ENCODE assay signal across 18 mouse cellular contexts in the genomic region with DNA sequence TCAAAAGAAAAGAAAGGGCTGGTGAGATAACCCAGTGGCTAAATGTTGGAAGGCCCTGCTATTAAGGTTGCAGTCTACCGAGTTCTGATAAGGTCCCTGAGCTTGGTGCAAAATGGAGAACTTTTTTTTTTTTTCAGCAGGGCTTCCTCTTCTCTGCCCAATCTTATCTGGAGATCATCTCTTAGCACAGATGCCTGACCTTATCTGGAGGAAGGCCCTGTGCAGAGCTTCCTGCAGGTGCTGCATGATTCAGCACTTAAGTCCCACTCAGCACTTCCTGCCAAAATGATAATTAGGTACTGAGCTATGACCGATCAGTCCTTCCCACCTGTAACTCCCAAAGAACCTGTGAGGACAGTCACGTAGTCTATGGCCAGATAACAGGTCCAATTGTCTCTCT.
DNase-seq lines count a peak whose midpoint lies in the region; ATAC-seq and TF ChIP-seq lines count a peak whose summit lies in the region.
"Had no signal": no experiment of that assay in that cellular context is flagged by ENCODE, and none has a peak within 500 bp of the region (broad histone marks: within the 10 kb centered on the region; RNA-seq: fewer than 3 reads in every experiment).

No protein-coding gene starts in this region.

- H3K27ac ChIP-seq in kidney, embryonic 14.5 days (ENCODE audit: low read depth, low read length) = no peak overlapping the region
- no peak overlapping the region for H3K27ac ChIP-seq in midbrain, embryonic 15.5 days
- H3K27ac ChIP-seq: heart, embryonic 13.5 days; hindbrain, embryonic 12.5 days; limb, embryonic 15.5 days; lung, embryonic 15.5 days; midbrain, embryonic 10.5 days had no signal

- no peak for TF ChIP-seq CTCF in G1E (IDR thresholded peaks at IDR 0.05; ENCODE audit: low read depth, low read length)

- no peak for ATAC-seq in kidney, embryonic 14.5 days (ENCODE audit: low FRiP score, low TSS enrichment)
- ATAC-seq in G1E (ENCODE audit: extremely low read depth, insufficient number of reproducible peaks, low FRiP score, poor library complexity, severe bottlenecking) = peak; percentile 88
- peak; percentile 64 for ATAC-seq in inflammation-experienced regulatory T-cells, adult 6 months
- no peak for ATAC-seq in midbrain, embryonic 15.5 days (replicated peaks)
- ATAC-seq: forebrain, postnatal 0 days had no signal

- no peak overlapping the region for H3K4me2 ChIP-seq in kidney, embryonic 14.5 days (replicated peaks; ENCODE audit: low read depth, low read length)
- no peak overlapping the region for H3K4me2 ChIP-seq in midbrain, embryonic 15.5 days
- H3K4me2 ChIP-seq: heart, embryonic 13.5 days; hindbrain, embryonic 12.5 days; limb, embryonic 15.5 days; lung, embryonic 15.5 days had no signal

- 70% methylated on average over 3 of the region's 3 CpGs for WGBS in kidney, embryonic 14.5 days
- WGBS in midbrain, embryonic 15.5 days = 86% methylated on average over 3 of the region's 3 CpGs

- H3K9me3 ChIP-seq in kidney, embryonic 14.5 days (ENCODE audit: control insufficient read depth, low read length) = 0 out of 2 replicates have a peak, but pooled peaks cover 4% of the 10 kb centered on the region
- H3K9me3 ChIP-seq in G1E (replicated peaks) = peaks cover 11% of the 10 kb centered on the region
- H3K9me3 ChIP-seq in midbrain, embryonic 15.5 days = no peaks in the 10 kb centered on the region
- H3K9me3 ChIP-seq: limb, embryonic 15.5 days; lung, embryonic 15.5 days; midbrain, embryonic 10.5 days had no signal

- H3K4me3 ChIP-seq in kidney, embryonic 14.5 days (ENCODE audit: low read length) = no peak overlapping the region
- no peak overlapping the region for H3K4me3 ChIP-seq in G1E (ENCODE audit: low read depth, low read length)
- no peak overlapping the region for H3K4me3 ChIP-seq in midbrain, embryonic 15.5 days
- H3K4me3 ChIP-seq: heart, embryonic 13.5 days; hindbrain, embryonic 12.5 days; limb, embryonic 15.5 days; lung, embryonic 15.5 days; midbrain, embryonic 10.5 days had no signal

- H3K4me1 ChIP-seq in kidney, embryonic 14.5 days (ENCODE audit: control insufficient read depth, insufficient read depth, low read length) = no peaks in the 10 kb centered on the region
- H3K4me1 ChIP-seq in G1E (ENCODE audit: insufficient read depth, low read depth, low read length) = peaks cover 8% of the 10 kb centered on the region; the same call in 1 of the 2 replicates
- no peaks in the 10 kb centered on the region; the same call in 1 of the 2 replicates for H3K4me1 ChIP-seq in midbrain, embryonic 15.5 days
- H3K4me1 ChIP-seq: hindbrain, embryonic 12.5 days; limb, embryonic 15.5 days; midbrain, embryonic 10.5 days had no signal

- no peaks in the 10 kb centered on the region for H3K36me3 ChIP-seq in kidney, embryonic 14.5 days (ENCODE audit: control insufficient read depth, insufficient read depth, low read length)
- H3K36me3 ChIP-seq in G1E (replicated peaks) = no peaks in the 10 kb centered on the region
- H3K36me3 ChIP-seq in midbrain, embryonic 15.5 days (replicated peaks) = no peaks in the 10 kb centered on the region
- H3K36me3 ChIP-seq: heart, embryonic 13.5 days; hindbrain, embryonic 12.5 days; limb, embryonic 15.5 days; lung, embryonic 15.5 days; midbrain, embryonic 10.5 days had no signal

- H3K9ac ChIP-seq in kidney, embryonic 14.5 days (ENCODE audit: low read depth, low read length) = no peak overlapping the region
- no peak overlapping the region for H3K9ac ChIP-seq in midbrain, embryonic 15.5 days
- H3K9ac ChIP-seq: forebrain, postnatal 0 days; heart, embryonic 13.5 days; hindbrain, embryonic 12.5 days; limb, embryonic 15.5 days; lung, embryonic 15.5 days had no signal

- peak; percentile 26 for DNase-seq in kidney, adult 11 months
- no peak for DNase-seq in G1E (ENCODE audit: low spot score)
- DNase-seq in thymus, postnatal 25 days = peak; percentile 55
- no peak for DNase-seq in cerebellum, adult 8-10 months
- DNase-seq in cerebellum, postnatal 4 days (ENCODE audit: low spot score in 2 of 2) = no peak
- DNase-seq: B cell, adult 2 months; cerebellum, adult 18-20 months; forebrain, postnatal 0 days; gastrocnemius, postnatal 14 days; right cerebral cortex, postnatal 14 days had no signal

- no peaks in the 10 kb centered on the region for H3K27me3 ChIP-seq in kidney, embryonic 14.5 days (ENCODE audit: control insufficient read depth, insufficient read depth, low read length)
- H3K27me3 ChIP-seq in G1E (ENCODE audit: insufficient read depth, low read length) = peaks cover 6% of the 10 kb centered on the region; the same call in 1 of the 2 replicates
- no peaks in the 10 kb centered on the region for H3K27me3 ChIP-seq in midbrain, embryonic 15.5 days (replicated peaks)
- H3K27me3 ChIP-seq: hindbrain, embryonic 12.5 days; limb, embryonic 15.5 days; lung, embryonic 15.5 days had no signal

Comparison
In these comparisons a context has a peak if more than half of its experiments do, and no peak if none do; other contexts are left out.
1. DNase-seq: peak in kidney, adult 11 months (single experiment) and thymus, postnatal 25 days (single experiment); none in G1E (single experiment), cerebellum, adult 8-10 months (single experiment) and cerebellum, postnatal 4 days (0 of 2).
2. ATAC-seq: peak in G1E (single experiment) and inflammation-experienced regulatory T-cells, adult 6 months (single experiment); none in kidney, embryonic 14.5 days (single experiment) and midbrain, embryonic 15.5 days (single experiment).